Mouse (Mus musculus): ENCODE data around the gene Polr3f. TPM values are rescaled to one million over a fixed set of nuclear protein-coding genes. Genes with fewer than 3 reads are reported as not detected.

Polr3f gene
- polyA plus RNA-seq (2015; fragmentation: Nextera tagmentation; extraction: Ambion mirVana) = 18.4 and 20.8 TPM in 2 replicates

DNA sequence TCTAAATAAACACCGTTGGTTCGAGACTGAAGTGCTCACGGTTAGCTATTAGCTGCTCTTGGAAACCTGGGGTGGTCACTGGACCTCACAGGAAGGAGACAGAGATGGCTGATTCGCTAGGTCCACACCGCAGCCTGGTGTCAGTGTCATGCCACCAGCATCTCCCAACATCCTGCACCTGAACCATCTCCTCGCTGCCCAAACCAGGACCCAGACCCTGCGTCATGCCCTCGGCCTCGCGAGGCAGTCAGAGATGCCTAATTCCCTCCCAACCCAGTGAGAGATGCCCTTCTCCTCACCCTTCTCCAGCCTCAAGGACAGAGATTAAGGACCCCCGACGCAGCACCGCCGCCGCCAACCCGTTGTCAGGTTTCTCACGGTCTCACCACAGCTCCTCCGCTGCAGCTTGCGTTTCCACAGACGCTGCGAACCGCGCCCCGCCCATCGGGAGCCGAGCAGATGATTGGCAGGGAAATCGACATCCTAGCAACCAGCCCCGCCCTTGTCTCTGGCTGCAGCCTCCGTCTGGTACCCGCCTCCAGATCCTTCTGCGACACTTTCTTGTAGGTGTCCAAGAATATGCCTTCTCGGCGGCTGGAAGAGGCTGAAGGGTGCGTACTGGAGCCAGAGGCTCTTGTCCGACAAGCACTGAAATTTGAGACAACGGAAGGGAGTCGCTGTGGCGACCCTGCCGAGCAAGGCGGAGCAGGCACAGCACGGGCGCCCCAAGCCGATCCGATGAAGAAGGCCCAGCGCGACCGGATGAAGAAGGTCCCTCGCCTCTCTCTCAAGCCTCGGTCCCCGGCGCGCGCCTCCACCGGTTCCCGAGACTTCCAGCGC lies at the start of gene Polr3f, which contains the start of gene Dzank1:
TSS of gene Polr3f (plus strand) at position 738 of the 840 bp plus-strand sequence.
TSS of gene Dzank1 (minus strand) at position 434 of the 840 bp plus-strand sequence.
- ATAC-seq (replicated peaks; ENCODE audit: extremely low read depth, insufficient read depth, low FRiP score) = peak; percentile 97
- 1% methylated on average over 56 of the region's 56 CpGs for WGBS
- Histone ChIP-seq H3K9ac (ENCODE audit: low read length) (peak within 1 kb of the TSS; percentile 96), H3K27ac (ENCODE audit: low read length) (peak within 1 kb of the TSS; percentile 92), H3K27me3 (ENCODE audit: control insufficient read depth, insufficient read depth, low read length) (no peaks in the 10 kb centered on the region), H3K9me3 (replicated peaks; ENCODE audit: control insufficient read depth, low read length) (no peaks in the 10 kb centered on the region), H3K4me1 (ENCODE audit: control insufficient read depth, insufficient read depth, low read length) (peaks cover 13% of the 10 kb centered on the region), H3K36me3 (ENCODE audit: control insufficient read depth, insufficient read depth) (peaks cover 8% of the 10 kb centered on the region), H3K4me3 (ENCODE audit: low read length) (peak within 1 kb of the TSS; percentile 98), H3K4me2 (ENCODE audit: low read depth, low read length) (peak within 1 kb of the TSS; percentile 97)

DNA sequence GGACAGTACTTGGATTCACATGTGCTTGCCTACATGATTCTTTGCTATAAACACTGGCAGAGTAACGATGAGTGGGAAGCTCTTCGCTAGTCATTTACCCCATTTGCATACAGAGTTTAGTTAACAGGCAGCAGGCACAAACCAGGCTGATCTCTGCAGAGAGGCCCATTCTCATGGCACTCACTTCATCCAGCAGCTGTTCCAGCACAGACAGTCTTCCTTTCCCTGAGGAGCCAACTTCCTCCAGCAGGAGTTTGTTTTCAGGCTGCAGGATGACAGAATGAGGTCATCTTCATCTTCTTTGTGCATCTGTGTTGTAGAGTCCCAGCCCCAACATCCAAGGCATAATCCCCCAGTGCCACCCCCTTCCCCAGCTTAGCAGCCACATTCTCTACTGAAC lies 48.1 kb upstream of the Polr3f start:
- H3K4me2 ChIP-seq (ENCODE audit: low read depth, low read length) = no peak overlapping the region
- no peak overlapping the region for H3K27ac ChIP-seq (ENCODE audit: low read length)
- no peak for ATAC-seq (replicated peaks; ENCODE audit: extremely low read depth, insufficient read depth, low FRiP score)
- no peaks in the 10 kb centered on the region for H3K9me3 ChIP-seq (replicated peaks; ENCODE audit: control insufficient read depth, low read length)
- H3K27me3 ChIP-seq (ENCODE audit: control insufficient read depth, insufficient read depth, low read length) = no peaks in the 10 kb centered on the region
- H3K36me3 ChIP-seq (ENCODE audit: control insufficient read depth, insufficient read depth) = no peaks in the 10 kb centered on the region
- no peaks in the 10 kb centered on the region for H3K4me1 ChIP-seq (ENCODE audit: control insufficient read depth, insufficient read depth, low read length)
- H3K9ac ChIP-seq (ENCODE audit: low read length) = no peak overlapping the region
- 81% methylated on average over 2 of the region's 2 CpGs for WGBS
- no peak overlapping the region for H3K4me3 ChIP-seq (ENCODE audit: low read length)

DNA sequence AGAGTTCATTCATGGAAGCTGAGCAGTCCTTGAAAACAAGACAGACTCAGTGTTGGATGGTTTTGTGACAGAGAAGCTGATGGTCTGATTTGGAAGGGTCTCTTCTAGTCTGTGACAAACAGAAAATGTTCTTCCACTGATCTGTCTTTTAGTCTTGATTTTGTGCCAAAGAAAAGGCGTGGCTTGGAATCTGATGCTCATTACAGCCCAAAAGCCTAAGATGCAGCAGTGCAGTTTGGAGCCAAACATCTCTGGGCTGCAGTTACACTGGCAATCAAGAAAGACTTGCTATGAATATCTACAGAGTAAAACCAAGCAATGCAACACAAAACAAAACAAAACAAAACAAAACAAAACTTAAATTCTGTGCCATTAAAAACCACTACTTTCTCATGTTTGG lies 43.4 kb upstream of the Polr3f start:
- no peak overlapping the region for H3K27ac ChIP-seq (ENCODE audit: low read length)
- no peak overlapping the region for H3K9ac ChIP-seq (ENCODE audit: low read length)
- no peak overlapping the region for H3K4me2 ChIP-seq (ENCODE audit: low read depth, low read length)
- no peaks in the 10 kb centered on the region for H3K36me3 ChIP-seq (ENCODE audit: control insufficient read depth, insufficient read depth)
- H3K4me1 ChIP-seq (ENCODE audit: control insufficient read depth, insufficient read depth, low read length) = no peaks in the 10 kb centered on the region
- WGBS = 51% methylated on average over 1 of the region's 1 CpGs
- ATAC-seq (replicated peaks; ENCODE audit: extremely low read depth, insufficient read depth, low FRiP score) = no peak
- no peaks in the 10 kb centered on the region for H3K9me3 ChIP-seq (replicated peaks; ENCODE audit: control insufficient read depth, low read length)
- no peak overlapping the region for H3K4me3 ChIP-seq (ENCODE audit: low read length)
- no peaks in the 10 kb centered on the region for H3K27me3 ChIP-seq (ENCODE audit: control insufficient read depth, insufficient read depth, low read length)

DNA sequence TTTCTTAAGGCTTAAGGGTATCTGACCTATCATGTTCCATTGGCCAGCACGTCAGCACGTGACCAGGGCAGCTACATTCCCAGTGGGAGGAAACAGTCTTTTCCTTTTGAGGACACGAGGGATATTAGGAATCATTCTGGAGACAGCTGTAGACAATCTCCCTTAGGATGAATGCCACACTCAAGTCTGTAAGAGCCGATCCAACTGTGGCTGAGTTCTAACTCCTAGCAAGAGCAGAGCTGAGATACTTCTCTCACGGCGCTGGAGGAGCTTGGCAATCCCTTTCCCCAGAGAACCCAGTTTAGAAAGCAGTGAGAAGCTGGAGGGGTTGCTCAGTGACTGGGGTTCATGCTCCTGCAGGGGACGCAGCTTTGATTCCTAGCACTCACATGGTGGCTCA lies 42.1 kb upstream of the Polr3f start:
- Histone ChIP-seq H3K27ac (ENCODE audit: low read length) (no peak overlapping the region), H3K27me3 (ENCODE audit: control insufficient read depth, insufficient read depth, low read length) (no peaks in the 10 kb centered on the region), H3K9ac (ENCODE audit: low read length) (no peak overlapping the region), H3K4me1 (ENCODE audit: control insufficient read depth, insufficient read depth, low read length) (no peaks in the 10 kb centered on the region), H3K4me2 (ENCODE audit: low read depth, low read length) (no peak overlapping the region), H3K4me3 (ENCODE audit: low read length) (no peak overlapping the region), H3K36me3 (ENCODE audit: control insufficient read depth, insufficient read depth) (no peaks in the 10 kb centered on the region), H3K9me3 (replicated peaks; ENCODE audit: control insufficient read depth, low read length) (no peaks in the 10 kb centered on the region)
- ATAC-seq (replicated peaks; ENCODE audit: extremely low read depth, insufficient read depth, low FRiP score) = no peak
- WGBS = 71% methylated on average over 7 of the region's 7 CpGs

DNA sequence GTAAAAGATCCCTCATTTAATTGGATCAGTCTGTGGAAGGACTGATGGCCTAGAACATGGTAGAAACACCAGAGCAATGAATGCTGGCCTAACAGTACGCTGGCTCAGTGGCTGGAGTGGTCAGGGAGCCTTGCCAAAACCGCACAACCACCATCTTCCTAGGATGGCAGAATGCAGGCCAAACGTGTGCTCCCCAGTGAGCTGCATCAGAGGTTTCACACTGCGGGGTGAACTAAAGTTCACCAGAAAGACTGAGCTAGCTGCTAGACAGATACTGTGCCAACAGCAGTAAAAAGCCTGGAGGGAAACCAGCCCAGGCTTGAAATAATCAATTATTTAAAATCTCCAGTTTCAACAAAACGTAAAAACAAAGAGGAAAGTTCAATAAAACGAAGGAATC lies 40.0 kb upstream of the Polr3f start:
- no peaks in the 10 kb centered on the region for H3K36me3 ChIP-seq (ENCODE audit: control insufficient read depth, insufficient read depth)
- H3K27me3 ChIP-seq (ENCODE audit: control insufficient read depth, insufficient read depth, low read length) = no peaks in the 10 kb centered on the region
- ATAC-seq (replicated peaks; ENCODE audit: extremely low read depth, insufficient read depth, low FRiP score) = no peak
- H3K9me3 ChIP-seq (replicated peaks; ENCODE audit: control insufficient read depth, low read length) = peaks cover 5% of the 10 kb centered on the region; the same call in 1 of the 2 replicates
- no peak overlapping the region for H3K4me3 ChIP-seq (ENCODE audit: low read length)
- H3K9ac ChIP-seq (ENCODE audit: low read length) = no peak overlapping the region
- no peak overlapping the region for H3K4me2 ChIP-seq (ENCODE audit: low read depth, low read length)
- 69% methylated on average over 6 of the region's 6 CpGs for WGBS
- H3K27ac ChIP-seq (ENCODE audit: low read length) = no peak overlapping the region
- H3K4me1 ChIP-seq (ENCODE audit: control insufficient read depth, insufficient read depth, low read length) = no peaks in the 10 kb centered on the region

DNA sequence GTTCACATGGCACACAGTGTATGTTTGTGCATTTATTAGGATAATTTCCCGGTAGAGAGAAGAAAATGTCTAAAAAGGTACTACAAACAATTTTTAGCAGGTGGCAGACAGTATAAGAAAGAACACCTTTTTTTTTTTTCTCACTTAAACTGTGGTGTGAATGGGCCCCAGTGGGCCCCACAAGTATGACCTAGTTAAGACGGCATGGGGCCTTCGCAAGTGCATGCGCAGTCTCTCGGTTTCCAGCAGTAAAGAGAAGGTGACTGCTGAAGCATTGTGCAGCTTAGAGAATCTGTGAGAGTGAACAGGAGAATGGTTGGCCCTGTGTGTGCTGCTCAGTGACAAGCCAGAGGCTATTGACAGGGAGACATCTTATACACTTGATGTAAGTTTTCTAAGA lies 38.2 kb upstream of the Polr3f start:
- no peaks in the 10 kb centered on the region for H3K27me3 ChIP-seq (ENCODE audit: control insufficient read depth, insufficient read depth, low read length)
- no peak overlapping the region for H3K4me3 ChIP-seq (ENCODE audit: low read length)
- H3K4me1 ChIP-seq (ENCODE audit: control insufficient read depth, insufficient read depth, low read length) = no peaks in the 10 kb centered on the region
- no peaks in the 10 kb centered on the region for H3K36me3 ChIP-seq (ENCODE audit: control insufficient read depth, insufficient read depth)
- H3K9ac ChIP-seq (ENCODE audit: low read length) = no peak overlapping the region
- ATAC-seq (replicated peaks; ENCODE audit: extremely low read depth, insufficient read depth, low FRiP score) = no peak
- no peak overlapping the region for H3K27ac ChIP-seq (ENCODE audit: low read length)
- 89% methylated on average over 5 of the region's 5 CpGs for WGBS
- no peak overlapping the region for H3K4me2 ChIP-seq (ENCODE audit: low read depth, low read length)
- peaks cover 5% of the 10 kb centered on the region; the same call in 1 of the 2 replicates for H3K9me3 ChIP-seq (replicated peaks; ENCODE audit: control insufficient read depth, low read length)

DNA sequence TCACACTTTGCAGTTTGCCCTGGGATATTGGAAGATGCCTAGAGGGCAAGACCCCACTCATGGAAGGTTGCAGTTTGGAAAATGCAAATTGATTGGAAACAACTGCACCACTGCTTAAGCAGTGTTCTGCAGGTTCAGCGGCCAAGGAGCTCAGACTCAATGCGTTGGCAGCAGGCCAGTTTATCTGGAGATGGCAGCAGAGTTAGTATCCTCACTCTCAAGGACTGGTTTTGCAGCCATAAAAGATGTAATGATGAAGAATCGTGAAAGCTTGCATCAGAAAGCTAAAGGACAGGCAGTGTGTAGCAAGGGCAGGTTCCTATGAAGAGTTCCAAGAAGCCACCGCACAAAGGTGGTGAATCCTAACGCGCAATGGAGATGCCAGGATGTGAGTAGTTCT lies 25.4 kb upstream of the Polr3f start:
- Histone ChIP-seq H3K4me1 (ENCODE audit: control insufficient read depth, insufficient read depth, low read length) (no peaks in the 10 kb centered on the region), H3K9ac (ENCODE audit: low read length) (no peak overlapping the region), H3K4me3 (ENCODE audit: low read length) (no peak overlapping the region), H3K36me3 (ENCODE audit: control insufficient read depth, insufficient read depth) (no peaks in the 10 kb centered on the region), H3K27ac (ENCODE audit: low read length) (no peak overlapping the region), H3K27me3 (ENCODE audit: control insufficient read depth, insufficient read depth, low read length) (no peaks in the 10 kb centered on the region), H3K9me3 (replicated peaks; ENCODE audit: control insufficient read depth, low read length) (no peaks in the 10 kb centered on the region), H3K4me2 (ENCODE audit: low read depth, low read length) (no peak overlapping the region)
- no peak for ATAC-seq (replicated peaks; ENCODE audit: extremely low read depth, insufficient read depth, low FRiP score)
- 76% methylated on average over 6 of the region's 6 CpGs for WGBS

DNA sequence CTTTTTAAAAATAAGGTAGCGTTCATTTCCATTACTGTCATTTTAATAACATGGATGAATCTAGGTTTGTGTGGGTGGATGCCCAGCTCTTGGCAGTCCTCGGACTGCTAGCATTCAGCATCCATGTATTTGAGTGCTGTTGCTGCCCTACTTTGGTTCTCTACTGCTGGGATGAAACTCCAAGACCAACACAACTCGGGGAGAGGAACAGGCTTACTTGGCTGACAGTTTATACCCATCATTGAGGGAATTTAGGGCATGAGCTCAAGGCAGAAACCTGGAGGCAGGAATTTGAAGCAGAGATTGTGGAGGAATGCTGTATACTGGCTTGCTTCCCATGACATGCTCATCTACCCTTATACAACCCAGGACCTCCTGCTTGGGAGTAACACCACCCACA lies 12.9 kb upstream of the Polr3f start:
- 78% methylated on average over 3 of the region's 3 CpGs for WGBS
- Histone ChIP-seq H3K4me3 (ENCODE audit: low read length) (no peak overlapping the region), H3K27ac (ENCODE audit: low read length) (no peak overlapping the region), H3K4me2 (ENCODE audit: low read depth, low read length) (no peak overlapping the region), H3K4me1 (ENCODE audit: control insufficient read depth, insufficient read depth, low read length) (no peaks in the 10 kb centered on the region), H3K27me3 (ENCODE audit: control insufficient read depth, insufficient read depth, low read length) (no peaks in the 10 kb centered on the region), H3K9ac (ENCODE audit: low read length) (no peak overlapping the region), H3K36me3 (ENCODE audit: control insufficient read depth, insufficient read depth) (no peaks in the 10 kb centered on the region), H3K9me3 (replicated peaks; ENCODE audit: control insufficient read depth, low read length) (no peaks in the 10 kb centered on the region)
- no peak for ATAC-seq (replicated peaks; ENCODE audit: extremely low read depth, insufficient read depth, low FRiP score)

DNA sequence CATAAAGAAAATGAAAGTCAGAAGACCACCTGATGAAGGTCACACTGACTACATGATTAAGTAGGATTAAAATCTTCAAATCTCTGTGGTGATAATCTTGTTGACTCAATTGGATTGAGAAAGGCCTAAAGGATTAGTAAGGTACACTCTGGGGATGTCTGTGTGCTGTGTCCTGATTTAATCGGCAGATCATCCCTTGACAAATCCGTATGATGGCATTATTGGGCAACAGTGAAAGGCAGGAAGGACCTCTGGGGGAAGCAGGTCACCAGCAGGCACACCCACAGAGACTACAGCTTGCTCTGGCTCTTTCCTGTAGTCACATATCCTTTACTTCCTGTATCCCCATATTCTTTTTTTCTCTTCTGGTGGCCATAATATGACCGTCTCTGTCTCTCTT lies 7.7 kb upstream of the Polr3f start:
- Histone ChIP-seq H3K27ac (ENCODE audit: low read length) (no peak overlapping the region), H3K4me1 (ENCODE audit: control insufficient read depth, insufficient read depth, low read length) (no peaks in the 10 kb centered on the region), H3K9me3 (replicated peaks; ENCODE audit: control insufficient read depth, low read length) (no peaks in the 10 kb centered on the region), H3K36me3 (ENCODE audit: control insufficient read depth, insufficient read depth) (no peaks in the 10 kb centered on the region), H3K4me3 (ENCODE audit: low read length) (no peak overlapping the region), H3K9ac (ENCODE audit: low read length) (no peak overlapping the region), H3K4me2 (ENCODE audit: low read depth, low read length) (no peak overlapping the region), H3K27me3 (ENCODE audit: control insufficient read depth, insufficient read depth, low read length) (no peaks in the 10 kb centered on the region)
- ATAC-seq (replicated peaks; ENCODE audit: extremely low read depth, insufficient read depth, low FRiP score) = no peak
- WGBS = 68% methylated on average over 3 of the region's 3 CpGs
